Mouse (Mus musculus) ES-E14 (cell line): ENCODE data around the gene Capza1.
"Not testable (repeated sequence)": the region's sequence is repeated elsewhere in the genome, so short reads cannot be mapped to it uniquely, and the experiment has no call there.

Experiments
- CHD2 ChIP-seq: IDR thresholded peaks from 2 replicates; pipeline ENCODE4 v1.6.1; 2014; ENCODE audit warnings: mild to moderate bottlenecking, low read depth, low read length, inconsistent platforms
- HCFC1 ChIP-seq: IDR thresholded peaks from 2 replicates; pipeline ENCODE4 v1.6.1; 2012; ENCODE audit warnings: low read length, inconsistent platforms, borderline replicate concordance; ENCODE audit not compliant: insufficient read depth
- MAFK ChIP-seq: IDR thresholded peaks from 2 replicates; pipeline ENCODE4 v1.6.1; 2014; ENCODE audit warnings: mild to moderate bottlenecking, low read depth, low read length, inconsistent platforms; ENCODE audit not compliant: insufficient read depth
- ZC3H11A ChIP-seq: IDR thresholded peaks from 2 replicates; pipeline ENCODE4 v1.6.1; 2012; ENCODE audit warnings: low read depth, mild to moderate bottlenecking, inconsistent platforms, low read length, borderline replicate concordance
- ZNF384 ChIP-seq: IDR thresholded peaks from 2 replicates; pipeline ENCODE4 v1.6.1; 2012; ENCODE audit warnings: low read depth, low read length, inconsistent platforms

DNA sequence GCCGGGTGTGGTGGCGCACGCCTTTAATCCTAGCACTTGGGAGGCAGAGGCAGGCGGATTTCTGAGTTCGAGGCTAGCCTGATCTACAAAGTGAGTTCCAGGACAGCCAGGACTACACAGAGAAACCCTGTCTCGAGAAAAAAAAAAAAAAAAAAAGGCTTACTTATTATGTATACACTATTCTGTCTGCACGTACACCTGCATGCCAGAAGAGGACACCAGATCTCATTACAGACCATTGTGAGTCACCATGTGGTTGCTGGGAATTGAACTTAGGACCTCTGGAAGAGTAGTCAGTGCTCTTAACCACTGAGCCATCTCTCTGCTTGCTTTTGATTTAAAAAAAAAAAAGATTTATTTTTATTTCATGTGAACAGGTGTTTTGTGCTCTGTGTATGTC is 51.1 kb downstream of the Capza1 start:
- TF ChIP-seq CHD2, ZC3H11A, HCFC1, MAFK: not testable (repeated sequence)
- TF ChIP-seq ZNF384, result peak; percentile 73
